Mouse (Mus musculus) frontal cortex, adult (tissue): ENCODE results near the gene Dhx58.

Experiments used
- ATAC-seq: cut with Nextera tagmentation; 2 replicates; pipeline ENCODE4 v1.9.2; 2017; ENCODE audit warnings: mild to moderate bottlenecking, moderate library complexity, mixed read lengths; ENCODE audit not compliant: low TSS enrichment

The Dhx58 gene

GRCm38 (mm10) chr11:100703851-100704531 is at the start of gene Dhx58:
Gene Dhx58 (minus strand): TSS chr11:100704271.
- ATAC-seq = no peak

GRCm38 (mm10) chr11:100752294-100752693 is 48.2 kb upstream of the Dhx58 start:
- no peak for ATAC-seq

GRCm38 (mm10) chr11:100750127-100750526 is 46.1 kb upstream of the Dhx58 start:
- ATAC-seq = no peak

GRCm38 (mm10) chr11:100749469-100749868 is 45.4 kb upstream of the Dhx58 start:
- peak; percentile 29; the same call in 1 of the 2 replicates for ATAC-seq

GRCm38 (mm10) chr11:100748620-100749019 is 44.5 kb upstream of the Dhx58 start:
- ATAC-seq = peak; percentile 62

- no peak for ATAC-seq
These were observed 43.0 kb upstream of the Dhx58 start for GRCm38 (mm10) chr11:100747114-100747513.

GRCm38 (mm10) chr11:100746546-100746945 is 42.5 kb upstream of the Dhx58 start:
- ATAC-seq = no peak

GRCm38 (mm10) chr11:100745085-100745484 is 41.0 kb upstream of the Dhx58 start:
- ATAC-seq = peak; percentile 31; the same call in 1 of the 2 replicates

- no peak for ATAC-seq
These were observed 37.3 kb upstream of the Dhx58 start for GRCm38 (mm10) chr11:100741348-100741747.

- ATAC-seq = no peak
These were observed 34.7 kb upstream of the Dhx58 start for GRCm38 (mm10) chr11:100738749-100739148.

- peak; percentile 99 for ATAC-seq
These were observed 34.1 kb upstream of the Dhx58 start, which contains the start of gene Rab5c for GRCm38 (mm10) chr11:100738066-100738604. Gene Rab5c (minus strand): TSS chr11:100738215.

GRCm38 (mm10) chr11:100737105-100737733 is 33.1 kb upstream of the Dhx58 start:
- no peak for ATAC-seq

- no peak for ATAC-seq
These were observed 32.6 kb upstream of the Dhx58 start for GRCm38 (mm10) chr11:100736746-100737080.

GRCm38 (mm10) chr11:100735954-100736745 is 32.1 kb upstream of the Dhx58 start:
- no peak for ATAC-seq

GRCm38 (mm10) chr11:100735134-100735865 is 31.2 kb upstream of the Dhx58 start:
- ATAC-seq = no peak

GRCm38 (mm10) chr11:100730477-100731205 is 26.6 kb upstream of the Dhx58 start:
- ATAC-seq = no peak

- ATAC-seq = no peak
These were observed 25.9 kb upstream of the Dhx58 start for GRCm38 (mm10) chr11:100729976-100730375.

- ATAC-seq = no peak
These were observed 24.5 kb upstream of the Dhx58 start for GRCm38 (mm10) chr11:100728601-100729000.

GRCm38 (mm10) chr11:100727201-100727600 is 23.1 kb upstream of the Dhx58 start:
- no peak for ATAC-seq

GRCm38 (mm10) chr11:100724919-100725512 is 20.9 kb upstream of the Dhx58 start:
- no peak for ATAC-seq
